Mouse (Mus musculus): ENCODE measurements at regions not wholly inside any gene's neighbourhood (a gene's known extent, or its start where the extent isn't known, plus 50 kb on each side); places are given as distances from the start of the nearest gene placed in this dataset.
A peak's percentile ranks its signal among the peaks of the same experiment; 100 is the strongest.

GRCm38 (mm10) chr8:12136178-12136455 is 142.5 kb upstream of the A230072I06Rik start:
- DNase-seq (ENCODE audit: low read depth, low spot score), result no peak

- DNase-seq (ENCODE audit: low read depth, low spot score), result no peak
Observed at GRCm38 (mm10) chr8:12137496-12137895, 141.1 kb upstream of the A230072I06Rik start.

GRCm38 (mm10) chr8:12137913-12138312 is 140.7 kb upstream of the A230072I06Rik start:
- DNase-seq (ENCODE audit: low read depth, low spot score), result no peak

GRCm38 (mm10) chr8:12151679-12152078 is 126.9 kb upstream of the A230072I06Rik start:
- DNase-seq (ENCODE audit: low read depth, low spot score), result no peak

GRCm38 (mm10) chr8:12152825-12153224 is 125.8 kb upstream of the A230072I06Rik start:
- DNase-seq (ENCODE audit: low read depth, low spot score), result no peak

- DNase-seq (ENCODE audit: low read depth, low spot score), result no peak
Observed at GRCm38 (mm10) chr8:12156893-12157292, 121.7 kb upstream of the A230072I06Rik start.

GRCm38 (mm10) chr8:12158188-12158587 is 120.4 kb upstream of the A230072I06Rik start:
- DNase-seq (ENCODE audit: low read depth, low spot score), result no peak

GRCm38 (mm10) chr8:12162921-12163705 is 115.5 kb upstream of the A230072I06Rik start:
- DNase-seq (ENCODE audit: low read depth, low spot score), result no peak

- DNase-seq (ENCODE audit: low read depth, low spot score), result no peak
Observed at GRCm38 (mm10) chr8:12165487-12166152, 113.0 kb upstream of the A230072I06Rik start.

GRCm38 (mm10) chr8:12171788-12172187 is 106.8 kb upstream of the A230072I06Rik start:
- no peak for DNase-seq (ENCODE audit: low read depth, low spot score)

- DNase-seq (ENCODE audit: low read depth, low spot score), result no peak
Observed at GRCm38 (mm10) chr8:12175496-12175895, 103.1 kb upstream of the A230072I06Rik start.

- DNase-seq (ENCODE audit: low read depth, low spot score), result no peak
Observed at GRCm38 (mm10) chr8:12184666-12185065, 94.0 kb upstream of the A230072I06Rik start.

GRCm38 (mm10) chr8:12187366-12187765 is 91.3 kb upstream of the A230072I06Rik start:
- no peak for DNase-seq (ENCODE audit: low read depth, low spot score)

- no peak for DNase-seq (ENCODE audit: low read depth, low spot score)
Observed at GRCm38 (mm10) chr8:12188451-12188850, 90.2 kb upstream of the A230072I06Rik start.

- no peak for DNase-seq (ENCODE audit: low read depth, low spot score)
Observed at GRCm38 (mm10) chr8:12188960-12189359, 89.7 kb upstream of the A230072I06Rik start.

- DNase-seq (ENCODE audit: low read depth, low spot score), result peak; percentile 74
Observed at GRCm38 (mm10) chr8:12192006-12192405, 86.6 kb upstream of the A230072I06Rik start.

GRCm38 (mm10) chr8:12205909-12206308 is 72.7 kb upstream of the A230072I06Rik start:
- no peak for DNase-seq (ENCODE audit: low read depth, low spot score)

- no peak for DNase-seq (ENCODE audit: low read depth, low spot score)
Observed at GRCm38 (mm10) chr8:12207412-12207811, 71.2 kb upstream of the A230072I06Rik start.

GRCm38 (mm10) chr8:12213774-12214173 is 64.8 kb upstream of the A230072I06Rik start:
- DNase-seq (ENCODE audit: low read depth, low spot score), result no peak

- DNase-seq (ENCODE audit: low read depth, low spot score), result no peak
Observed at GRCm38 (mm10) chr8:12214205-12215019, 64.2 kb upstream of the A230072I06Rik start.

GRCm38 (mm10) chr8:12221506-12221905 is 57.1 kb upstream of the A230072I06Rik start:
- DNase-seq (ENCODE audit: low read depth, low spot score), result no peak

- DNase-seq (ENCODE audit: low read depth, low spot score), result no peak
Observed at GRCm38 (mm10) chr8:12223376-12223775, 55.2 kb upstream of the A230072I06Rik start.

Measured in ES-CJ7 (cell line).